Mouse (Mus musculus) spleen, postnatal 0 days (tissue): ENCODE data around the gene Atg2b. TPM values are rescaled to one million over a fixed set of nuclear protein-coding genes. Genes with fewer than 3 reads are reported as not detected.

ENCODE experiments used
- polyA plus RNA-seq: library from polyadenylated mRNA; unstranded; fragments of >200 nt; fragmentation: Nextera tagmentation; extraction: Ambion mirVana; gene quantifications from 2 replicates; pipeline ENCODE4 v1.2.1, GENCODE M21; 2015

Atg2b gene
- polyA plus RNA-seq = 9.5 and 9.9 TPM in 2 replicates

DNA sequence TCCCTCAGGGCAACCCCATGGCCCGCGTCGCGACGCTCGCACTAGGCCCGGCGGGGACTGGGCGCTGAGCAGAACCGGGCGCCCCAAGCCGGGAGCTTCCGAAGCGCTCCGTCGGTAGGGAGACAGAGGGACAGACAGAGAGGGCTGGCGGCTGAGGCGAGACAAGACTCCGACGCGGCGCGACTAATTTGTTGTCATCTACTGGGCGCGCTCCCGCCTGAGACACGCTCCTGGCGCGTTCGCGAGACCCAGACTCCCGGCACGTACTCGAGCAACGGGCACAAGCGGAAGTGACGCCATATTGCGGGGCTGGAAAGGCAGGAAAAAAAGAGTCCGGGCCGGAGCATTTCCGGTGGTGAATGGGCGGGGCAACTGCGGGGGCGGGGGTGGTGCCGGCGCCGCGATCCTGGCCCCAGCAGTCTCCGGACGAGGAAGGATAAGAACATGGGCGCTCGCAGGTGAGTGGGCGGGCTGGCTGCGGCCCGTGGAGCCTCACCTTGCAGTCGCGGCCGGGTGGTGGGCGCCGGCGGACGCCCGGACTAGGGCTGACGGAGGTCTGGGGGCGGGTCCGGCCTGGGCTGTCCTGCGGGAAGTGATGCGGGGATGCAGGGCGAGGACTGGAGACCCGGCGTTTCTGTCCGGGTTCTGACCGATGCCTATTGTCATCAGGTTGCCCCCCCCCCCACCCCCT, at the start of gene Atg2b:
Gene Atg2b (minus strand): TSS at position 211 of the 691 bp plus-strand sequence.

DNA sequence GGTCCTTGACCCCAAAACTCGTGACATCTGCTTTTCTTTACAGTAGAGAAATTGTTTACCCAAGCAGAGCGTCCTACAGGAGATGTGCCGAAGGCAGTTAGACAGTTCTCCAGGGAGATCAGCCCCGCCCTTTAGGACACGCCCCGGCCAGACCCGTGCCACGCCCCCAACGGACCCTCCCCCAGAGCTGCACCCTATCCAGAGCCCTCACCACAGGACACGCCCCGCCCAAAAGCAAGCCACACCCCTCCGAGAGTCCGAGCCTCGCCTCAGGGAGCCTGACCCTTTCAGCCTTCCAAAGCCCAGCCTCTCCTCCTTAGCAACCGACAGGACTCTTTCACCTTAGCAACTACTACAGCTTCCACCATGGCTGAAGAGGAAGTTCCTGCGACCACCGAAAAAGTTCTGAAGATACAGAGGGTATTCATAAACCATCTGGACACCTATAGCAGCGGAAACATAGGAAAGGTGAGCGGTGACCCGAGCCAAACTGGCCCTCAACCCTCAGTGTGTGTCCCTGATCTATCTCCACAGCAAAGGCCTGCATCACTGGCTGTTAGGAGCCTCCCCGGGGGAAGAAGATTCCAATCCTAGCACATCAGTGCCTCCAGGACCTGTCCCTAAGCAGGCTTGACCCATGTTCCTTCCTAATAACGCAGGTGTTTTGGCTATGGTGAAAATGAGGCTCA, 20.9 kb upstream of the Atg2b start, which contains the start of gene Ak7:
Gene Ak7 (plus strand): TSS at position 178 of the 689 bp plus-strand sequence.

DNA sequence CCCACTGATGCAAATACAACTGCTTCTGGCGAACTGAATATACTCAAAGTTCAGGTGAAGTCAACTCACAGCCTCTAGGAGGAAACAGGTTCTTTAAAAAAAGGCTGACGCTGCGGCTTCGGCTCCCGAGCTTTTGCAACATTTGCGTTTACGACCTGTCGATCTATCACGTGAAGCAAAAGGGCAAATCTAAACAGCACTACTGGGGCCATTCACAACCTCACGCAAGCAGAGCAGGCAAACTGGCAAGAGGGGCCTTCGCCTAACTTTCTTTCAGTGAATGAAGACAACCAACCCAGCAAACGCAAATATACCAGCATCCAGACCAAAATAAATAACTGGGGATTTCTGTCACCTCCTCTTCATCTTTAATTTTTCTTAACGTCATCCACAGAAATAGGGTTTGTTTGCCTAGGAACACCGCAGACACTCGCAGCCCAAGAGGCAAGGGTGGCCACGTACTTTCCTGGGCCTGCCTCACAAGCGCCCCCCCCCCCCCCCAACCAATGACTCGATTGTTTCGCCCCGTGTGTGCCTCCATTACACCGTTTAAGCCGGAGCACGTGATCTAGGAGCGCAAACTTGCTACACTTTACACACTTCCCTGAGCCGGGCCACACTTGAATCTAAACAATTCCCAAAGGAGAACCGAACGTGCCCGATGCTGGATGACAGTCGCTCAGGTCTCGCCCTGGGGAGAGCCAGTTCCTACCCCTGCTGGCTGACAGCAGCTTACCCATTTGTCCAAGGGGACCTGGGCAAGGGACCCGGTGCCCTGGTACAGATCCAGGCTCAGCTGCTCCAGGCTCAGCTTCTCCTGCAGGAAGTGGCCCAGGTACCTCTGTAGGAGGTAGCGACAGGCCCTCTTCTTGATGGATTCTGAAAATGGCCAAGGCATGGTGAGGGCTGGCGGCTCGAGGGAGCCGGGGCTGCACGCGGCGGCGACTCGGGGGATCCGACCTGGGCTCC, 794 bp downstream of the Atg2b start, which contains the start of gene Gskip:
Gene Gskip (plus strand): TSS at position 897 of the 969 bp plus-strand sequence.

DNA sequence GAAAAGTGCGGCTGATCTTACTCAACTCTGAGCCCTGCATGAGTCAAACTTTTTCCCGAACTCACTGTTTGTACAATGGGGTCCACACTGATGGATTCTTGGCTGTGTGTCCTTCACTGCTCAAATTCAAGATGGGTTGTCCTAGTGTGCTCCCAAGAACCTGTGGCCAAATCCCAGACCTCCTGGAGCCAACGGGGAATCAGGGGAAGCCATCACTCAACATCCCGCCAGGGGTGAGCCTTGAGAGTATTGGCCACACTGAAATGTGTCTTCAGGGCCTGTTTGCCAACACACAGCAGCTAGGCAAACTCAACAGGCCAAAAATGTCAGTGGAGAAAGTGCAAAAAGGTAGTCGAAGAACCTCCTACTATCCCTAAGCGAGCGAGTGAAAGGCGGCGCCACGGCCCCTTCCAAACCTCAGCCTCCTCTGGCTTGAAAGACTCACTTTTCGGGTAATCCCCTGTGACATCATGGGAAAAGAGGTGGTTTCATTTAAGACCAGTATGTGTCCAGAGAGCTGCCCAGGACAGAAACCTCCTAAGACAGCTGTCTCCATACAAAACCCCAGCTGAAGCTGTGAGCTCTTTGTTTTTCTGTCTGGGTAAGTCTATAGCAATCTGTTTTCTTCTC, 82.3 kb downstream of the Atg2b start, which contains the start of gene Bdkrb1:
Gene Bdkrb1 (plus strand): TSS at position 505 of the 630 bp plus-strand sequence.

Other genes starting within 250 kb of the Atg2b start
- 0.81 and 1.3 TPM in 2 replicates for gene D430019H16Rik, start 231.4 kb downstream of the Atg2b start, polyA plus RNA-seq
- gene Bdkrb2, start 122.0 kb downstream of the Atg2b start, polyA plus RNA-seq = 0.13 and 0.33 TPM in 2 replicates
- gene Bdkrb1, start 82.1 kb downstream of the Atg2b start, polyA plus RNA-seq = 0.12 and 0.24 TPM in 2 replicates
- gene Gskip, start 382 bp downstream of the Atg2b start, polyA plus RNA-seq = 18.3 and 20.0 TPM in 2 replicates
- gene Ak7, start 20.8 kb upstream of the Atg2b start, polyA plus RNA-seq = 0.05 and 0.18 TPM in 2 replicates
- 112 and 117 TPM in 2 replicates for gene Papola, start 99.5 kb upstream of the Atg2b start, polyA plus RNA-seq